Mouse (Mus musculus) liver, embryonic 14.5 days (tissue): ENCODE measurements around the gene St7l. TPM values are rescaled to one million over a fixed set of nuclear protein-coding genes. Genes with fewer than 3 reads are reported as not detected.

Experiments
- ATAC-seq: fragments of 200-750 bp; cut with Nextera tagmentation; 2 replicates; pipeline ENCODE4 v1.8.0; 2017; ENCODE audit warnings: moderate number of reproducible peaks, mild to moderate bottlenecking, moderate library complexity; ENCODE audit not compliant: insufficient read depth
- DNase-seq, 3 experiments: peaks; one replicate each; pipeline ENCODE4 v3.0.0-alpha.2; 2012 to 2013; ENCODE audit warnings: low read depth in 3 of 3, low spot score in 3 of 3
- H3K27ac ChIP-seq: fragments of 300-500 bp; sonication (generic); 2 replicates; pipeline ENCODE4 v1.5.1; 2014; ENCODE audit warnings: moderate library complexity, mild to moderate bottlenecking, control low read depth, inconsistent platforms
- H3K27me3 ChIP-seq: fragments of 300-500 bp; sonication (generic); 2 replicates; pipeline ENCODE4 v1.6.1; 2014; ENCODE audit warnings: mild to moderate bottlenecking, low read length, moderate library complexity; ENCODE audit not compliant: control insufficient read depth, insufficient read depth
- H3K36me3 ChIP-seq: fragments of 300-500 bp; sonication (generic); replicated peaks from 2 replicates; pipeline ENCODE4 v1.6.1; 2014; ENCODE audit warnings: low read depth; ENCODE audit not compliant: control insufficient read depth, insufficient read depth
- H3K4me1 ChIP-seq, 2 experiments: fragments of 200-500 bp in 1 of 2; fragments of 300-500 bp in 1 of 2; sonication (generic) in 1 of 2; replicated peaks; 2 replicates each; pipeline ENCODE4 v1.6.1; 2012 to 2014; ENCODE audit warnings: antibody characterized with exemption in 1 of 2, inconsistent platforms in 1 of 2, low read length in 1 of 2; ENCODE audit not compliant: control insufficient read depth in 2 of 2, insufficient read depth in 2 of 2
- H3K4me2 ChIP-seq: fragments of 300-500 bp; sonication (generic); 2 replicates; pipeline ENCODE4 v1.6.1; 2014; ENCODE audit warnings: low read depth, mild to moderate bottlenecking, control low read depth, moderate library complexity
- H3K4me3 ChIP-seq, 2 experiments: fragments of 200-500 bp in 1 of 2; fragments of 300-500 bp in 1 of 2; sonication (generic) in 1 of 2; 2 replicates each; pipeline ENCODE4 v1.5.1; 2012 to 2014; ENCODE audit warnings: low read depth in 2 of 2, low read length in 2 of 2, mild to moderate bottlenecking in 2 of 2, control low read depth in 1 of 2, inconsistent platforms in 1 of 2, moderate library complexity in 1 of 2; ENCODE audit not compliant: insufficient read depth in 1 of 2
- H3K9ac ChIP-seq: fragments of 300-500 bp; sonication (generic); replicated peaks from 2 replicates; pipeline ENCODE4 v1.6.1; 2014; ENCODE audit warnings: mild to moderate bottlenecking, control low read depth, moderate library complexity
- H3K9me3 ChIP-seq: fragments of 300-500 bp; sonication (generic); 2 replicates; pipeline ENCODE4 v1.6.1; 2016; ENCODE audit warnings: low read length, mixed read lengths; ENCODE audit not compliant: control insufficient read depth
- CTCF ChIP-seq: IDR thresholded peaks from 2 replicates; pipeline ENCODE4 v1.5.1; 2016; ENCODE audit warnings: antibody characterized with exemption, low read depth, control low read depth
- EP300 ChIP-seq: IDR thresholded peaks from 2 replicates; pipeline ENCODE4 v1.6.1; 2016; ENCODE audit warnings: antibody characterized with exemption, low read depth
- WGBS: fragments of 180-500 bp; shearing (Covaris S2); extraction: QIAGEN DNeasy Blood & Tissue Kit; methylation state at CpG from one replicate; pipeline ENCODE4 v1.1.7; 2014; ENCODE audit not compliant: insufficient replicate concordance; 5-methylcytosine and 5-hydroxymethylcytosine counted together
- polyA plus RNA-seq, 2 experiments: library from polyadenylated mRNA; depleted of rRNA in 1 of 2; stranded (reverse) in 1 of 2; unstranded in 1 of 2; fragments of >200 nt; fragmentation: Nextera tagmentation in 1 of 2; extraction: Ambion mirVana in 1 of 2; gene quantifications; 2 replicates each; pipeline versions ENCODE4 v1.2.1 to v1.2.3; 2012 to 2014

Gene St7l
- polyA plus RNA-seq, 2 experiments: 3.9 to 8.9 TPM

DNA sequence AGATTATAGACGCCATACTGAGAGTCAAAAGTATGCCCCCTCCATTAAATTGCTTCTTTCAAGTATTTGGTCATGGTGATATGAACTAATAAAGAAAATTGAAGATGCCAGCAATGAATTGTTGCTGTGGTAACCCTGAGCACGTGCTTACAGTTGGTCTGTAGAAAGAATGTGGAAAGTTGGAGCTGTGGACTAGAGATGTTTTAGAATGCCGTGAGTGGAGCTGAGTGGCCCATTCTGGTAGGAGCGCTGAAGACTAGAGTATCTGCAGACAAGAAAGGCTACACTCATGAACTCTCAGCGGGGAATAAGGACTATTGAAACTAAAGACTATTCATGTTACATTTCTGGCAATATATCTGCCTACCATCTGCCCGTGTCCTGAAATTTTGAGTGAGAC lies 45.4 kb downstream of the St7l start:
- 73% methylated on average over 6 of the region's 6 CpGs for WGBS
- no peak for DNase-seq

DNA sequence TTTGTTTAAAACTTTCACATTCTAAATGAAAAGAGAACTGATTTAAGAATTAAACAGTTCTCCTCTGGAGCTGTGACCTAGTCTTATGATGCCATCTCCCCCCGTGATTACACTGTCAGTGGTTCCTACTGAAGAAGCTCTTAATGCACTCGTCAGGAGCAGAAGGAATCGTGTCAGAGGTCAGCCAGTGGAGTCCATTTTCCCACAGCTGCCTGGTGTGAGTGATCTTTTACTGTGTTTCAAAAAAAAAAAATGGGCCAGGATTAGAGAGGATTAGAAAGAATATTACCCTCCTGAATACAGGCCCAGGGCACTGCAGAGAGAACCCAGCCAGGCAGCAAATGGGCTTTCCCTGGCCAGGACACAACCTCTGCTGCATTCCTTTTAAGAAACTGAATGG lies 51.2 kb downstream of the St7l start:
- WGBS: 59% methylated on average over 3 of the region's 3 CpGs
- H3K4me3 ChIP-seq: no peak overlapping the region
- H3K4me1 ChIP-seq: no peaks in the 10 kb centered on the region
- no peaks in the 10 kb centered on the region for H3K27me3 ChIP-seq
- H3K9ac ChIP-seq: no peak overlapping the region
- no peak overlapping the region for H3K4me2 ChIP-seq
- H3K9me3 ChIP-seq: no peaks in the 10 kb centered on the region
- TF ChIP-seq CTCF (no peak), EP300 (no peak)
- H3K27ac ChIP-seq: no peak overlapping the region
- no peaks in the 10 kb centered on the region for H3K36me3 ChIP-seq
- DNase-seq: no peak
- ATAC-seq: no peak

More for the DNA sequence above, 45.4 kb downstream of the St7l start:
- H3K4me3 ChIP-seq: no peak overlapping the region
- H3K27me3 ChIP-seq: no peaks in the 10 kb centered on the region
- TF ChIP-seq EP300 (no peak), CTCF (no peak)
- H3K27ac ChIP-seq: no peak overlapping the region
- no peak for ATAC-seq
- no peak overlapping the region for H3K9ac ChIP-seq
- no peaks in the 10 kb centered on the region for H3K9me3 ChIP-seq
- no peak overlapping the region for H3K4me2 ChIP-seq
- H3K4me1 ChIP-seq: no peaks in the 10 kb centered on the region
- no peaks in the 10 kb centered on the region for H3K36me3 ChIP-seq

DNA sequence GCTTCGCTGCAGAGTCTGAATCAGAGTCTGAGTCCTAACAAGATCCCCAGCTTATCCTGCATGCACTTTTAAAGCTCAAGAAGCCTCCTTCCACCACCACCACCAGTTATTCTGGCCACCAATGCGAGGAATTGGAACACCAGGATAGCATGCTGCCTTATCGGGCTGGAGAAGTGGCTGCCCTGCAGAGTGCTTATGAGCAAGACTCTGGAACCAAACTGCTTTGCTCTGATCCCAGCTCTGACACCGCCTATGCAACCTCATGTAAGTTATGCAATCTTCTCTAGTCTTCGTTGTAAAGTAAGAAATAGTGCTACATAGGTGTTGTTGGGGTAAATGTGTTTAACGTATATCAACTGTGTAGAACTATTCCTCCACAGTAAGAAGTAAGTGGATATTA lies 65.6 kb downstream of the St7l start:
- DNase-seq: no peak
- peaks cover 2% of the 10 kb centered on the region for H3K36me3 ChIP-seq
- H3K27ac ChIP-seq: no peak overlapping the region
- no peak for ATAC-seq
- H3K4me3 ChIP-seq: no peak overlapping the region
- H3K9ac ChIP-seq: no peak overlapping the region
- no peak for TF ChIP-seq EP300
- no peaks in the 10 kb centered on the region for H3K9me3 ChIP-seq
- WGBS: 80% methylated on average over 6 of the region's 6 CpGs
- H3K4me2 ChIP-seq: no peak overlapping the region
- H3K27me3 ChIP-seq: no peaks in the 10 kb centered on the region
- no peaks in the 10 kb centered on the region for H3K4me1 ChIP-seq

DNA sequence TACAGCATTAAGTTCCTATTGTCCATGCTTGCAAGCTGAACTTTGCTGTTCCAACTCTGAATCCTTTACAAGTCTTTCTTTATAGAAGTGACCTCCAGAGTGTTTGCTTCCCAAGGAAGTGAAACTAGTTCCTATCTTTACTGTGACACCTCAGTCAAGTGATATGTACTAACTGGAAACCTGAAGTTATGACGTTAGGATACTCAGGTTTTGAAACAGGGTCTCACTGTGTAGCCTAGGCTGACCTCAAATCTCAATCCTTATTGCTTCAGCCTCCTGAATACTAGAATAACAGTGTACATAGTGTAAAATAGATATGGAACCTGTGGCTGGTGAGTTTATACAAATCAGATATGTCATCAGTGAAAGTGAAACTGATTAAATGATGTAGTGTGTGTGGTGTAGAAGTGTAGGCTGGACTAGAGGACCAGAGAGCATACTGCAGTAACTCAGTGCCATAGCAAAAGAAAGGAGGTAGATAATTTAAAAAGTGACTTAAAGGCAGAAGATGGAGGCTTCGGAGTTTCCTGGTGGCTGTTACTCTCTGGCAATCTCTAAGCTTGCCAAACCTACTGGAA lies 74.0 kb downstream of the St7l start:
- 65% methylated on average over 2 of the region's 2 CpGs for WGBS
- no peak overlapping the region for H3K4me2 ChIP-seq
- DNase-seq (no peak), ATAC-seq (no peak)
- H3K9me3 ChIP-seq: no peaks in the 10 kb centered on the region
- H3K4me3 ChIP-seq: no peak overlapping the region
- no peak overlapping the region for H3K27ac ChIP-seq
- H3K4me1 ChIP-seq: no peaks in the 10 kb centered on the region; a peak in 1 of 4 replicates
- H3K36me3 ChIP-seq: no peaks in the 10 kb centered on the region; the same call in 1 of the 2 replicates
- TF ChIP-seq CTCF (no peak), EP300 (no peak)
- H3K27me3 ChIP-seq: no peaks in the 10 kb centered on the region
- no peak overlapping the region for H3K9ac ChIP-seq

DNA sequence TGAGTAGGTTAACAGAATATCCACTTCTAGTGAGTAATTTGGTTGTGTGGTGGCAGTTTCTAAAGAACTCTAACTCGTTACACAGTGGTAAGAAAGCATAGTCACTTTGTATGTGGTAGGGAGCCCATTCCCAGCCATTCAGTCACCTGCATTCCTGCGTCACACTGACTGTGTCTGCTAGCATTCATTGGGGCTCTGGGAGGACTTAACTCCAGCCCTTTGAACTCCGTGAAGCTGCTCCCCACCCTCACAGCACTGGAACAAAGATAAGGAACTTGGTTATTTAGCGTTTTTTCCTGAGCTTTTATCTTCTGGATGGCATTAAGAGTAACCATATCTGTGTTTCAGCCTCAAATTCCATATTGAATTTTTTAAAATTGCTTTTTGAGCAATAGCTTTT lies 74.5 kb downstream of the St7l start:
- 42% methylated on average over 4 of the region's 4 CpGs for WGBS
- Histone ChIP-seq H3K4me2 (no peak overlapping the region), H3K36me3 (no peaks in the 10 kb centered on the region; the same call in 1 of the 2 replicates), H3K4me1 (no peaks in the 10 kb centered on the region; a peak in 1 of 4 replicates), H3K9me3 (no peaks in the 10 kb centered on the region), H3K27ac (no peak overlapping the region), H3K27me3 (no peaks in the 10 kb centered on the region), H3K9ac (no peak overlapping the region), H3K4me3 (no peak overlapping the region)
- no peak for ATAC-seq
- no peak for DNase-seq
- TF ChIP-seq CTCF (no peak), EP300 (no peak)
